Mouse (Mus musculus): ENCODE results near the gene Tgfbr3l. TPM values are rescaled to one million over a fixed set of nuclear protein-coding genes. Genes with fewer than 3 reads are reported as not detected.

The Tgfbr3l gene
- total RNA-seq, 1 experiment, result 1.1 TPM

DNA sequence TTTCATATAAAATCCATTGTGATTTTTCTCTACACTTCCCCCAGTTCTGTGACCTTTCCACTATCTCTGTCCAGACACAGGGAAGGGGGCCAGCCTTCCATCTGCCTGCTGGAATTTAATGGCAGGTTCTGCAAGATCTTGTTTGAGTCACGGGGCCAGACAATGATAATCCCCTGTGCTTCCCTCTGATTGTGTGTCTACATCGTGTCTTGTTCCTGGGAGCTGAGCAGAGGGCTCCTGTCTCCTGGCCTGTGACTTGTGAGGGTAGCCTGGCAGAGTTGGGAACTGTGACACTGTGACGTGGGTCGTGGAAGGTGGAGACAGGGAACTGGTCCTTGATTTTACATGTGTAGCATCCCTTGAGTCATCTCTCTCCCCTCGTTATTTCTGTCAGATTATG is 18.2 kb upstream of the Tgfbr3l start:
- TF ChIP-seq ZC3H11A (IDR thresholded peaks at IDR 0.05; ENCODE audit: borderline replicate concordance, low read depth, low read length), result no peak
- no peak for TF ChIP-seq CHD2 (IDR thresholded peaks at IDR 0.05; ENCODE audit: low read depth, low read length)
- TF ChIP-seq ZNF384 (IDR thresholded peaks at IDR 0.05; ENCODE audit: low read depth, low read length), result no peak
- H3K36me3 ChIP-seq (ENCODE audit: control insufficient read depth, insufficient read depth, low read length, poor library complexity, severe bottlenecking), result no peaks in the 10 kb centered on the region
- H3K4me3 ChIP-seq (ENCODE audit: insufficient read depth in 1 of 2, low read depth in 1 of 2, low read length in 2 of 2, poor library complexity in 1 of 2, severe bottlenecking in 1 of 2), result no peak overlapping the region
- in situ Hi-C loops (cut with MboI; ENCODE audit: low sequenced_read_pairs in 2 of 2, unreplicated experiment in 2 of 2), result no loop called here
- DNase-seq (ENCODE audit: low read depth, low spot score), result no peak
- H3K4me1 ChIP-seq (ENCODE audit: control insufficient read depth in 2 of 2, insufficient read depth in 2 of 2, low read length in 2 of 2, poor library complexity in 1 of 2), result peaks cover 0 to 9% of the 10 kb centered on the region in 2 experiments; a peak in 1 of 4 replicates
- no peak overlapping the region for H3K27ac ChIP-seq (ENCODE audit: insufficient read depth, low read depth, low read length, poor library complexity, severe bottlenecking)
- H3K9me3 ChIP-seq (ENCODE audit: control insufficient read depth, insufficient read depth, low read depth, low read length), result no peaks in the 10 kb centered on the region
- H3K9ac ChIP-seq (ENCODE audit: insufficient read depth, low read depth, low read length, poor library complexity, severe bottlenecking), result no peak overlapping the region

DNA sequence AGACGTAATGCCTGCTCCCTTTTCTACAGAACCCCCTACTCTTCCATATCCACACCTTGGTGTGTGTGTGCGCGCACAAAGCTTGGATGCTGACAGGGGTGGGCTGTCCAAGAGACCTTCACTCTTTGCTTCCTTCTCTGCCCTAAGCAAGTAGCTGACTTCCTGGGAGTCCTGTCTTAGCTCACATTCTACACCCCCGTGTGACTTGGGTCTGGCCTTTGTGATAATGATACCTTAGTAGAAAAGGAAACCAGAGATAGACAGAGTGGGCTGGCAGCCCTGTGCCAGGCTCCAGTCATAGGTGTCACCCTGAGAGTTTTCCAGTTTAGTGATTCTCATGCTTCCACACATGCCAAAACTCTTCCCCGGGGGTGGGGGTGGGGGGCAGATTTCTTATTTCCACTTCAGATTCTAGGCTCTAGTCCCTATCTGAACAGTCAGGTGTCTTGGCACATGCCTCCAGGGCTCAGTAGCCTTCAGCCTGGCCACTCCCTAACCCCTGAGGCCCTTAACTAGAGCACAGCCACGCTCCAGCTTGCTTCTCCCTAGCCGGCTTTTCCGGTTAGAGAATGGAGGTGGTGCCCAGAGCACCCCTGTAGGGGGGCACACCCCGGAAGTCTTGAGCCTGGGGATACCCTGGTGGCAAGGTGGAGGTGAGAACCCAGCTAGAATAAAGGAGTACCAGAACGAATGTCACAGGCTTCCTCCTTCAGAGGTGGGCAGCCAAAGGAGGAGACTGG is 17.2 kb upstream of the Tgfbr3l start:
- DNase-seq (ENCODE audit: low read depth, low spot score), result no peak
- Histone ChIP-seq H3K9me3 (ENCODE audit: control insufficient read depth, insufficient read depth, low read depth, low read length) (no peaks in the 10 kb centered on the region), H3K36me3 (ENCODE audit: control insufficient read depth, insufficient read depth, low read length, poor library complexity, severe bottlenecking) (no peaks in the 10 kb centered on the region), H3K4me1 (ENCODE audit: control insufficient read depth in 2 of 2, insufficient read depth in 2 of 2, low read length in 2 of 2, poor library complexity in 1 of 2) (peaks cover 0 to 9% of the 10 kb centered on the region in 2 experiments; a peak in 1 of 4 replicates), H3K9ac (ENCODE audit: insufficient read depth, low read depth, low read length, poor library complexity, severe bottlenecking) (no peak overlapping the region), H3K27ac (ENCODE audit: insufficient read depth, low read depth, low read length, poor library complexity, severe bottlenecking) (no peak overlapping the region), H3K4me3 (ENCODE audit: insufficient read depth in 1 of 2, low read depth in 1 of 2, low read length in 2 of 2, poor library complexity in 1 of 2, severe bottlenecking in 1 of 2) (no peak overlapping the region)
- in situ Hi-C loops (cut with MboI; ENCODE audit: low sequenced_read_pairs in 2 of 2, unreplicated experiment in 2 of 2), result no loop called here
- TF ChIP-seq ZNF384 (IDR thresholded peaks at IDR 0.05; ENCODE audit: low read depth, low read length), result no peak
- TF ChIP-seq CHD2 (IDR thresholded peaks at IDR 0.05; ENCODE audit: low read depth, low read length), result no peak
- no peak for TF ChIP-seq MAFK (IDR thresholded peaks at IDR 0.05; ENCODE audit: insufficient read depth, low read depth, low read length)
- TF ChIP-seq ZC3H11A (IDR thresholded peaks at IDR 0.05; ENCODE audit: borderline replicate concordance, low read depth, low read length), result no peak

- TF ChIP-seq HCFC1 (IDR thresholded peaks at IDR 0.05; ENCODE audit: borderline replicate concordance, insufficient read depth, low read length) (no peak), ZNF384 (IDR thresholded peaks at IDR 0.05; ENCODE audit: low read depth, low read length) (no peak), CHD2 (IDR thresholded peaks at IDR 0.05; ENCODE audit: low read depth, low read length) (no peak), ZC3H11A (IDR thresholded peaks at IDR 0.05; ENCODE audit: borderline replicate concordance, low read depth, low read length) (no peak), MAFK (IDR thresholded peaks at IDR 0.05; ENCODE audit: insufficient read depth, low read depth, low read length) (no peak)
- H3K27ac ChIP-seq (ENCODE audit: insufficient read depth, low read depth, low read length, poor library complexity, severe bottlenecking), result peak overlapping the region; percentile 68
- peaks cover 0 to 2% of the 10 kb centered on the region in 2 experiments; a peak in 2 of 4 replicates for H3K4me1 ChIP-seq (ENCODE audit: control insufficient read depth in 2 of 2, insufficient read depth in 2 of 2, low read length in 2 of 2, poor library complexity in 1 of 2)
- peak overlapping the region; percentile 64 to 67 for H3K4me3 ChIP-seq (ENCODE audit: insufficient read depth in 1 of 2, low read depth in 1 of 2, low read length in 2 of 2, poor library complexity in 1 of 2, severe bottlenecking in 1 of 2)
- in situ Hi-C loops (cut with MboI; ENCODE audit: low sequenced_read_pairs in 2 of 2, unreplicated experiment in 2 of 2), result no loop called here
- DNase-seq (ENCODE audit: low read depth, low spot score), result no peak
- H3K9me3 ChIP-seq (ENCODE audit: control insufficient read depth, insufficient read depth, low read depth, low read length), result no peaks in the 10 kb centered on the region
- H3K36me3 ChIP-seq (ENCODE audit: control insufficient read depth, insufficient read depth, low read length, poor library complexity, severe bottlenecking), result no peaks in the 10 kb centered on the region
- peak overlapping the region; percentile 85 for H3K9ac ChIP-seq (ENCODE audit: insufficient read depth, low read depth, low read length, poor library complexity, severe bottlenecking)
These were observed 10.1 kb upstream of the Tgfbr3l start for GRCm38 (mm10) chr8:4237814-4238433.

DNA sequence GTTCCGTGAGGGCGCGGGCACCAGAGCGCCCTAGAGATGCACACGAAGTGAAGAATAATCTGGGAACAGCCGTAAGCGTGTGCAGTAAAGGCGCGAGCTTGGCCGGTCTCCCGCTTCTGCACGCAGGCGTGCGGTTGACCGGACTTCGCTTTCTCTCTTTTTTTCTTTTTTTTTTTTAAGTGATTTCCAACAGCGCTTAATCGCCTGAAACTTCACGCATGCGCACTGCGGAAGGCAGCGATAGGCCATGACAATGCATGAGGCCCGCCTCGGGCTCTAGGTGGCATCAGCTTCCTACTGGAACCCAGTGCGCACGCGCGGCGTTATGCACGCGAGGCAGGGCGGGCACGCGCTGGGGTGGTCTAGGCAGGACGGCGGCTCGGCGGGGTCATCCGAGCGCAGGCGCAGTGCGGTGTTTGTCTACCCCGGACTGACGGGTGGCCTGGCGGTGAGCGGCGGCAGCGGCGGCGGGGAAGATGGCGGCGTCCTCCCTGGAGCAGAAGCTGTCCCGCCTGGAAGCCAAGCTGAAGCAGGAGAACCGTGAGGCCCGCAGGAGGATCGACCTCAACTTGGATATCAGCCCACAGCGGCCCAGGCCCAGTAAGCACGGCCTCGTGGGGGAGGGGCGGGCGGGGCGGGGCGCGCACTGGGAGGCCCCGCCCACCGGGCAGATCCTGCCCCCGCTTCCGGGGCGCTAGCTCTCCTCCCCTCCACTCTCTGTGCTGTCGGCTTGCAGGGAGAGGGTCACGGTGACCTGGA is 9.4 kb upstream of the Tgfbr3l start, which contains the start of the genes Map2k7 and Gm49320:
TSS of gene Map2k7 (plus strand) at position 307 of the 759 bp plus-strand sequence.
TSS of gene Gm49320 (plus strand) at position 432 of the 759 bp plus-strand sequence.
- TF ChIP-seq ZNF384 (IDR thresholded peaks at IDR 0.05; ENCODE audit: low read depth, low read length) (peak; percentile 91), CHD2 (IDR thresholded peaks at IDR 0.05; ENCODE audit: low read depth, low read length) (0 out of 2 replicates have a peak, but pooled peaks have one; percentile 28), HCFC1 (IDR thresholded peaks at IDR 0.05; ENCODE audit: borderline replicate concordance, insufficient read depth, low read length) (peak; percentile 70), ZC3H11A (IDR thresholded peaks at IDR 0.05; ENCODE audit: borderline replicate concordance, low read depth, low read length) (no peak)
- in situ Hi-C loops (cut with MboI; ENCODE audit: low sequenced_read_pairs in 2 of 2, unreplicated experiment in 2 of 2), result no loop called here
- Histone ChIP-seq H3K36me3 (ENCODE audit: control insufficient read depth, insufficient read depth, low read length, poor library complexity, severe bottlenecking) (peaks cover 7% of the 10 kb centered on the region), H3K27ac (ENCODE audit: insufficient read depth, low read depth, low read length, poor library complexity, severe bottlenecking) (peak within 1 kb of the TSS; percentile 69), H3K4me1 (ENCODE audit: control insufficient read depth in 2 of 2, insufficient read depth in 2 of 2, low read length in 2 of 2, poor library complexity in 1 of 2) (peaks cover 0 to 2% of the 10 kb centered on the region in 2 experiments; a peak in 2 of 4 replicates), H3K9ac (ENCODE audit: insufficient read depth, low read depth, low read length, poor library complexity, severe bottlenecking) (peak within 1 kb of the TSS; percentile 92), H3K9me3 (ENCODE audit: control insufficient read depth, insufficient read depth, low read depth, low read length) (no peaks in the 10 kb centered on the region), H3K4me3 (ENCODE audit: insufficient read depth in 1 of 2, low read depth in 1 of 2, low read length in 2 of 2, poor library complexity in 1 of 2, severe bottlenecking in 1 of 2) (peak within 1 kb of the TSS; percentile 64 to 81)
- DNase-seq (ENCODE audit: low read depth, low spot score), result peak; percentile 99
